8 mouse cellular contexts compared by ENCODE assay signal in the genomic region with DNA sequence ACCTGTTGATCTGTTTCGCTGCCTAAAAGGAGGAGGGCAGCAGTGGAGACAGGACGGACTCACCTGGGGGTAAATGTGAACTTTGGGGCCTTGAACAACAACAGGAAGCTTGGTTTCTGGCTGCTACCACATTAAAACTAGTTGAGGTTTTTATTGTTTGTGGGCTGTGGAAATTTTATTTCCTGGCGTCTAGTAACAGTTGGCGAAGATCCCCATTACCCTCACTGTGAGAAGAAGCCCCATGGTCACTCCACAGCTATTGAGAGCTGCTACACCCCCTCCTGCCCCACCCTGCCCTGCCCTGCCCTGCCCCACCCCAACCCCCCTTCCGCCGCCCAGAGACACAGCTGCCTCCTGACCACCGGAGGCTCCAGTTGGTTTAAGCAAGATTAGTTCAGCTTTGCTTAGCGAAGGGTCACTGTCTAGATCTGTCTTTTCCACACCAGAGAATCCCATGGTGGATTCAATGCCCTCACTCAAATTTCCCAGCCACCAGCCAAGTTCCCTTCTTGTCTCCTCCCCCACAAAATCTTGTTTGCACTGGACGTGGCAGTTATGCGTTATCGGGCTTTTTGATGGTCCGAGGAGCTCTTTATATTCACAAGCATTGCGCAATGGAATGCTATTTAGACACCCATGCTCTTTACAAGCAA.
DNase-seq lines count a peak whose midpoint lies in the region; ATAC-seq and TF ChIP-seq lines count a peak whose summit lies in the region.

No protein-coding gene starts in this region.

- 49% methylated on average over 13 of the region's 13 CpGs for WGBS in limb, embryonic 12.5 days
- WGBS in limb, embryonic 10.5 days: 69% methylated on average over 13 of the region's 13 CpGs
- 24% methylated on average over 13 of the region's 13 CpGs for WGBS in intestine, postnatal 0 days

- no peak overlapping the region for H3K9ac ChIP-seq in limb, embryonic 12.5 days (replicated peaks)
- no peak overlapping the region for H3K9ac ChIP-seq in intestine, postnatal 0 days (ENCODE audit: low read depth, low read length)

- H3K4me2 ChIP-seq in limb, embryonic 12.5 days: peak overlapping the region; percentile 10; the same call in 1 of the 2 replicates
- peak overlapping the region; percentile 69 for H3K4me2 ChIP-seq in intestine, postnatal 0 days (replicated peaks; ENCODE audit: low read depth)

- peaks cover 31% of the 10 kb centered on the region for H3K4me1 ChIP-seq in limb, embryonic 12.5 days (replicated peaks)
- peaks cover 46% of the 10 kb centered on the region for H3K4me1 ChIP-seq in limb, embryonic 10.5 days
- H3K4me1 ChIP-seq in intestine, postnatal 0 days (replicated peaks; ENCODE audit: control insufficient read depth, insufficient read depth, low read length): no peaks in the 10 kb centered on the region

- H3K4me3 ChIP-seq in limb, embryonic 12.5 days (replicated peaks): no peak overlapping the region
- no peak overlapping the region for H3K4me3 ChIP-seq in limb, embryonic 10.5 days
- peak overlapping the region; percentile 35 for H3K4me3 ChIP-seq in intestine, postnatal 0 days (ENCODE audit: low read depth, low read length)

- no peaks in the 10 kb centered on the region for H3K36me3 ChIP-seq in limb, embryonic 12.5 days
- H3K36me3 ChIP-seq in limb, embryonic 10.5 days: no peaks in the 10 kb centered on the region
- H3K36me3 ChIP-seq in intestine, postnatal 0 days (ENCODE audit: control insufficient read depth, insufficient read depth): no peaks in the 10 kb centered on the region

- ATAC-seq in limb, embryonic 12.5 days (ENCODE audit: insufficient number of reproducible peaks, insufficient read depth, low FRiP score, low TSS enrichment, low read depth): peak; percentile 39; the same call in 1 of the 2 replicates
- ATAC-seq in intestine, postnatal 0 days: peak; percentile 45; the same call in 1 of the 2 replicates

- no peak overlapping the region for H3K27ac ChIP-seq in limb, embryonic 12.5 days
- H3K27ac ChIP-seq in limb, embryonic 10.5 days: no peak overlapping the region; the same call in 1 of the 2 replicates
- H3K27ac ChIP-seq in intestine, postnatal 0 days (ENCODE audit: low read depth, low read length): peak overlapping the region; percentile 46

- H3K27me3 ChIP-seq in limb, embryonic 12.5 days: no peaks in the 10 kb centered on the region
- no peaks in the 10 kb centered on the region for H3K27me3 ChIP-seq in limb, embryonic 10.5 days (ENCODE audit: low read depth, poor library complexity, severe bottlenecking)
- H3K27me3 ChIP-seq in intestine, postnatal 0 days (replicated peaks; ENCODE audit: control insufficient read depth, insufficient read depth, low read length): no peaks in the 10 kb centered on the region

- DNase-seq in limb, embryonic 10.5 days (ENCODE audit: low spot score): no peak
- DNase-seq in Muller cell, postnatal 12 days (ENCODE audit: inconsistent ontology term): peak; percentile 75
- peak; percentile 79 for DNase-seq in naive thymus-derived CD4-positive, alpha-beta T cell, adult 2 months (ENCODE audit: low read depth)
- DNase-seq in left cerebral cortex, adult 8-10 months (ENCODE audit: low spot score in 2 of 2): no peak
- DNase-seq in frontal cortex, postnatal 10 days (ENCODE audit: low spot score in 2 of 2): no peak
- no peak for DNase-seq in gastrocnemius, adult 8-10 months (ENCODE audit: low spot score in 2 of 2)

- TF ChIP-seq CTCF in intestine, postnatal 0 days (IDR thresholded peaks at IDR 0.05; ENCODE audit: low read depth): no peak

- no peaks in the 10 kb centered on the region for H3K9me3 ChIP-seq in limb, embryonic 12.5 days
- H3K9me3 ChIP-seq in limb, embryonic 10.5 days (replicated peaks): no peaks in the 10 kb centered on the region
- H3K9me3 ChIP-seq in intestine, postnatal 0 days (ENCODE audit: control insufficient read depth): no peaks in the 10 kb centered on the region

Comparison
In these comparisons a context has a peak if more than half of its experiments do, and no peak if none do; other contexts are left out.
1. DNase-seq: peak in Muller cell, postnatal 12 days (single experiment) and naive thymus-derived CD4-positive, alpha-beta T cell, adult 2 months (single experiment); none in limb, embryonic 10.5 days (single experiment), left cerebral cortex, adult 8-10 months (0 of 2), frontal cortex, postnatal 10 days (0 of 2) and gastrocnemius, adult 8-10 months (0 of 2).